Mouse (Mus musculus): ENCODE data around the gene Rbms3.

Rbms3 gene

GRCm38 (mm10) chr9:116631816-116632215, 997.9 kb downstream of the Rbms3 start:
- DNase-seq (ENCODE audit: low spot score), result no peak

- no peak for DNase-seq (ENCODE audit: low spot score)
Measured at GRCm38 (mm10) chr9:116630805-116631204, 998.9 kb downstream of the Rbms3 start.

GRCm38 (mm10) chr9:116620434-116620833, 1009.3 kb downstream of the Rbms3 start:
- no peak for DNase-seq (ENCODE audit: low spot score)

- no peak for DNase-seq (ENCODE audit: low spot score)
Measured at GRCm38 (mm10) chr9:116618886-116619285, 1010.8 kb downstream of the Rbms3 start.

GRCm38 (mm10) chr9:116613276-116613675, 1016.4 kb downstream of the Rbms3 start:
- peak; percentile 13 for DNase-seq (ENCODE audit: low spot score)

GRCm38 (mm10) chr9:116596046-116596445, 1033.7 kb downstream of the Rbms3 start:
- DNase-seq (ENCODE audit: low spot score), result no peak

GRCm38 (mm10) chr9:116592486-116592885, 1037.2 kb downstream of the Rbms3 start:
- DNase-seq (ENCODE audit: low spot score), result no peak

GRCm38 (mm10) chr9:116591071-116591470, 1038.6 kb downstream of the Rbms3 start:
- peak; percentile 26 for DNase-seq (ENCODE audit: low spot score)

- no peak for DNase-seq (ENCODE audit: low spot score)
Measured at GRCm38 (mm10) chr9:116569680-116570079, 1060.0 kb downstream of the Rbms3 start.

- no peak for DNase-seq (ENCODE audit: low spot score)
Measured at GRCm38 (mm10) chr9:116566711-116567110, 1063.0 kb downstream of the Rbms3 start.

- DNase-seq (ENCODE audit: low spot score), result no peak
Measured at GRCm38 (mm10) chr9:116557781-116558180, 1071.9 kb downstream of the Rbms3 start.

GRCm38 (mm10) chr9:116556641-116557040, 1073.1 kb downstream of the Rbms3 start:
- DNase-seq (ENCODE audit: low spot score), result no peak

GRCm38 (mm10) chr9:116553181-116553580, 1076.5 kb downstream of the Rbms3 start:
- no peak for DNase-seq (ENCODE audit: low spot score)

GRCm38 (mm10) chr9:116546156-116546555, 1083.6 kb downstream of the Rbms3 start:
- no peak for DNase-seq (ENCODE audit: low spot score)

- no peak for DNase-seq (ENCODE audit: low spot score)
Measured at GRCm38 (mm10) chr9:116542793-116543192, 1086.9 kb downstream of the Rbms3 start.

- no peak for DNase-seq (ENCODE audit: low spot score)
Measured at GRCm38 (mm10) chr9:116541976-116542375, 1087.7 kb downstream of the Rbms3 start.

GRCm38 (mm10) chr9:116535709-116536108, 1094.0 kb downstream of the Rbms3 start:
- no peak for DNase-seq (ENCODE audit: low spot score)

GRCm38 (mm10) chr9:116533381-116533780, 1096.3 kb downstream of the Rbms3 start:
- DNase-seq (ENCODE audit: low spot score), result no peak

GRCm38 (mm10) chr9:116531121-116531520, 1098.6 kb downstream of the Rbms3 start:
- no peak for DNase-seq (ENCODE audit: low spot score)

- DNase-seq (ENCODE audit: low spot score), result no peak
Measured at GRCm38 (mm10) chr9:116524386-116524785, 1105.3 kb downstream of the Rbms3 start.

Data from urinary bladder, postnatal 14 days (tissue).